Mouse (Mus musculus) heart, adult 18-20 months (tissue): Measurements from ENCODE around the gene Mybph. TPM values are rescaled to one million over a fixed set of nuclear protein-coding genes. Genes with fewer than 3 reads are reported as not detected.
"Not testable (repeated sequence)": the region's sequence is repeated elsewhere in the genome, so short reads cannot be mapped to it uniquely, and the experiment has no call there.

Experiments
- DNase-seq, 2 experiments: peaks; one replicate each; pipeline ENCODE4 v3.0.0; 2021 to 2022; ENCODE audit warnings: mixed read lengths in 1 of 2
- total RNA-seq, 2 experiments: library from RNA; stranded (reverse); gene quantifications; 2 replicates each; pipeline ENCODE4 v1.2.3; 2021

The Mybph gene
- total RNA-seq, 2 experiments from 2014 or later = not detected

DNA sequence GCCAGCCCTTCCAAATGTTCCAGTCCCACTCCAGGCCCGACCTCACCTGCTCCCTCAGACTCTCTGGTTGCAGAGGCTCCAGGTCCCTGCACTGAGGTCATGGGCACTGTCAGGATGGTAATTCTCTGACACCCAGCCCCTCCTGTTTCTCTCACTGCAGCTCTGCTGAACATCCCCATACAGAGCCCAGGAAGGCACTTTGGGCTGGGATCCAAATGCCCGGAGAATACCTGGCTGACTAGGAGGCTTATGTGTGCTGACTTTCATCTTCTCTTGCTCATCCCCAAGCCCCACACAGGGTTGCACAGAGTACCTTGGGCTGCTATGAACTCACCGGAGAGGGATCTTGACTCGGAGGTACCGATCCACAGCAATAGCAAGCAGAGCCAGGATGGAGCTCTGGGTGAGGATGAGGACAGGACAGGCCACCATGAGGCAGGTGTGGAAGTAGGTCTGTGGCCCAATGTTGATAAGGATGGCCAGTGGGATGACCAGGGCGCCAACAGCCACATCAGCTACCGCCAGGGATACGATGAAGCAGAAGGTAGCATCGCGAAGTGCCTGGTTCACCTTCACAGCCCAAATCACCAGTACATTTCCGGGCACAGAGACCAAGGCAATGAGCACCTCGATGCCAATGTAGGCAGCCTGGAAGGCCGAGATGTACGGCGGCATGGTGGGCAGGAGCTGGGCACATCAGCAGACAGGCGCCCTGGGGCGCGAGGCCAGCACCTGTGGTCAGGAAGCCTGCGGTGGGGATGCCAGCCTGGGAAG is 40.6 kb downstream of the Mybph start:
- DNase-seq = peak in 1 of 2 experiments; percentile 38

DNA sequence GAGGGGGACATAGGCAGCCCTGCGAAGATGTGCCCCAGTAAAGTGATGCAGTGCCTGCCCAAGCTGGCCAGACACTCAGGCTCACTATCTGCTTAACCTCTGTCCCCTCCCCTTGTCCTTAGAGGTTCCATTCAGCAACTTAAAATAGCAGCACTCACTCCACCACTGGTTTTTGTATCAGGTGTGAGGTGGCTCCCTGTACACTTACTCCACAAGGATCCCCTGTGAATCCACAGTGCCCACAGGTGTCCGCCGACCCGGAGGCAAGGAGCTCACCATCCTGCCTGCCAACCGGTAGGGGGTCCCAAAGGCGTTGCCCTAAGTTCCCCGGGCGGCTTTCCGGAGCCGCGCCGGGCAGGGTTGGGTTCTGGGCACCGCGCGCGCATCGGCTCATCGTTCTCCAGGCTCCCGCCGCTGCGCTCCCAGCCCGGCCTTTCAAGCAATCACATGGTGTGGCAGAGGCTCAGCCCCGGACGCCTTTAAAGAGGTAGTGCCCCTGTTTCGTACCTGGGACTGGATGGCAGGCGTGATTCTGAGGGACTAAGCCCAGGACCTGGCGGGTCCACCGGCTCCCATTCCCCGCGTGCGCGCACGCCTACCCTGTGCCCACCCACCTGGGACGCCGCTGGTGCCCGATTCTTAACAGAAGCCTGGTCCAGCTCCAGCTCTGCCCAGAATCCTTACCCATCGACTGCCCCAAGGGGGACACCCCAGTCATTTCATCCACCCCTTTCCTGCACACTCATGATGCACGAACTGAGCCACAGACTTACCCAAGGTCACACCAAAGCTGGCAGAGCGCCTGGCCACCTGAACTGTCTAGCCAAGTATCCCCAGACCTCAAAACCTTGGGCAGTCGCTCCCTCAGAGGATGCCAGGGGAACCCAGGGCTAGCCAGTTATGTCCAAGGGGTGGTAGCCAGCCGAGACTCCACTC is 41.5 kb downstream of the Mybph start:
- peak; percentile 54 to 71 for DNase-seq

DNA sequence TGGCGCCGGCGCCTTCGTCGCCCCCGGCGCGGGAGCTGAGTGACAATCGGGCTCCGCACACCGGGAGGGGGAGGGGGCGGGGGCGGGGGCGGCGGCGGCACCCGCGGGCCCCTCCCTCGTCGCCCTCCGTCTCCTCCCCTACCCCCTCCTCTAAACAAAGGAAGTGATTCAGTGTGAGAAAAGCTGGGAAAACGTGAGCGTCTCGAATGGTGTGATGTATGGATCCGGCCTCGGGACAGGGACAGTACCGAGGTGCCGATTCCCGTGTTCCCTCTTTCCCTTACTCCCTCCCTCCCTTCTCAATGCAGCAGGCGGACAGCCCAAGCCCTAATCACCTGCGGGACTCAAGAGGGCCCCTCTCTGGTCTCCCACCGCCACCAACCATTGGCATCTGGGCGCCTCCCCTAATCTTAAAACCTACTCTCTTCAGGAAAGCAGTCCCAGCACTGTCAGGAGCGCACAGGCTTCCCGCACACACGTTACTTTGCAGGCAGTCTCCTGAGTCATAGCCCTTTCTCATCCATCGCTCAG is 42.2 kb downstream of the Mybph start, which contains the start of gene Adora1:
Gene Adora1 (minus strand): TSS at position 41 of the 531 bp plus-strand sequence.
- peak in 1 of 2 experiments; percentile 31 for DNase-seq

DNA sequence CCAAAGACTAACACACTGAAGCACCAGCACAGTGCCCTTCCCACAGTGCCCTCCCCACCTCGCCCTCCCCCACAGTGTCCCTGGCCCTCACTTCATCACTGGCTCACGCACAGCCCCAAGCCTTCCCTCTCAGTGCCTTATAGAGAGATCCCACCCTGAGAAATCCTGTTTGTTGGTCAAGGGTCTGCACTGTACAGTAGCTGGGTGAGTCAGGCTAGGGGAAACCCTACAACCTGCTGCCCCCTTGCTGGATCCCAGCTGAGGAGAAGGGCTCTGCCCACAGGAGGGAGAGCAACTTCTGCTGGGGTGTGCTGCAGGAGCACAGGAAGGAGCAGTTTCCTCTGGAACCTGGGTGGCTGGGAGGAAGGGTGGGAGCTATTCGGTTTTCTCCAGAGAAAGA is 42.9 kb downstream of the Mybph start:
- no peak for DNase-seq

DNA sequence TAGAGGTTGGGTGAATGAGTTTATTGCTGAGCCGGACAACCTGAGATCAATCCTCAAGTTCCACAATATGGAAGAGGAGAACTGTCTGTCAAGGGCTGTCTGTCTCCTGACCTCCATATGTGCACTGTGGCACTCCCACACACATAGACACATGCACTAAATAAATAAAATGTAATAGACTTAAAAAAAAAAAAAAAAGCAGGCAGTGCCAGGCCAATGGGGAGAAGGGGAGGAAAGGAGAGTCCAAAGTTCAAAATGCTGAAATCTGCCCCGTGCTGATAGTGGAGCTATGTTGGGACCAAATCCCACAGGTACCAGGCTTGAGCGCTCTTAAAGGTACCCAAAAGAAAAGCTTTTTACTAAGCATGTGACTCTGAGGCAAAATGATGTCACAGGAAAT is 44.2 kb downstream of the Mybph start:
- no peak for DNase-seq

DNA sequence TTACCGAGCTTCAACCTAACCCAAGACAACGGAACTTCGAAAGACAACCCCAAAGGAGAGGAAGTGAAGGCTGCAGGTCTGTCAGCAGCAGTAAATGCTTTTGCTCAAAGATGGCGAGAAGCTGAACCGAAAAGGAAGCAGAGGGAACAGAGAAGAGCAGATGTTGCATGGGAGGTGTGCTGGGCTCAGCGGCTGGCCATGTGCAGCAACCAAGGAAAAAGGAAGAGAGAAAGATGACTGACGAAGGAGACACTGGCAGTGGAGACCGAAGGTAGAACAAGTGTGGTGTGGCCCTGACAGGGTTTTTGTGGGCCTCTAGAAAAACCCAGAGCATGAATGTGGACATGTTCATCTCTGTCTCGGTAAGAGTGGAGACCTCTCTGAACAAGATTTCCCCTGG is 47.5 kb downstream of the Mybph start:
- DNase-seq = no peak

DNA sequence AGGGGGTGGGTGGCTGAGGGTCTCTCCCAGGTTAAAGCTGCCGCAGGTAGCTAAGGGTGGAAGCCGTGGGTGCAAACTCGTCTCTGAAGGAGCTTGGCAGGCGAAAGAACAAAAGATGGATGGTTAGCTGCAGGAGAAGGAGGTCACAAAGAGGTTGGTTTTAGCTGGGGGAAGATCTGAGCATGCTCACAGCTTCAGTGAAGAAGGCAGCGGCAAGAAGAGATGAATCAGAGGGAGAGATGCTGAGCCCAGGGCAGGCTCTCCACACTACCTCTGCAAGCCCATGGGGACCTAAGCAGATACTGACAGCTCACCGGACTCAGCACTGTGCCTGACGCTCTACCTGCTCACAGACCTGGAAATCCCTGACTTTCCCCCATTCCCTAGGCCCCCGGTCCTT is 48.0 kb downstream of the Mybph start:
- no peak for DNase-seq

DNA sequence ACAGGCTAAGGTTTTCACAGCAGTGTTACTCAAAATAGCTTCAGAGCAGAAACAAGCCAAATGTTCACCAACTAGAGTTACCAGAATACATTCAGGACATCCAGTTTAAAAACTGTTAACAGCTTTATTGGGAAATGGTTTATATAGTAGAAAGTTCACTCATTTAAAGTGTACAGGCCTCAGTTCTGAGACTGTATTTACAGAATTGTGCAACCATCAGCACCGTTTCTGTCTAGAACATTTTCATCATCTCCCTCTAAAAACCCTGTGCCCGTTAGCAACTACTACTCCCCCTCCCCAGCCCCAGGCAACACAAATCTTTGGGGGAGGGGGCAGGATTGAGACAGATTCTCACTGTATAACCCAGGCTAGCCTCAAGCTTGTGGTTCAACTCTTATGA is 49.0 kb downstream of the Mybph start:
- DNase-seq = no peak

DNA sequence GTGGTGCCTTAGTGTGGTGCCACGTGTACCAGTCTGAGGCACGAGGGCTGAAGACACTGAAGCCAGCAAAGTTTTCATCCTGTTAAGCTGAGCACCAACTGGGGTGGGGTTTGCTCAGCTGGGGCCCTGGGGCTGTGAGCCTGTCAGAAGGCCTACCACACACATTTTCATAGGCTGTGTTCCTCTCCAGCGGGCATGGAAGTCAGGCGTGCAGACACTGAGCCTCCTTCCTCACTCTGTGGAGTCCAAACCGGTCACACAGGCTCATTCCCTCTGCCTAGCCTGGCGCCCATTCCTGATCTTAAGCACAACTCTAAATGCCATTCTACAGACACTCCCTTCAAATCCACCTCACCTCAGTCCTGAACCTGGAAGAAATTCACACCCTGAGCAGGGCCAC is 50.3 kb downstream of the Mybph start:
- DNase-seq = no peak

DNA sequence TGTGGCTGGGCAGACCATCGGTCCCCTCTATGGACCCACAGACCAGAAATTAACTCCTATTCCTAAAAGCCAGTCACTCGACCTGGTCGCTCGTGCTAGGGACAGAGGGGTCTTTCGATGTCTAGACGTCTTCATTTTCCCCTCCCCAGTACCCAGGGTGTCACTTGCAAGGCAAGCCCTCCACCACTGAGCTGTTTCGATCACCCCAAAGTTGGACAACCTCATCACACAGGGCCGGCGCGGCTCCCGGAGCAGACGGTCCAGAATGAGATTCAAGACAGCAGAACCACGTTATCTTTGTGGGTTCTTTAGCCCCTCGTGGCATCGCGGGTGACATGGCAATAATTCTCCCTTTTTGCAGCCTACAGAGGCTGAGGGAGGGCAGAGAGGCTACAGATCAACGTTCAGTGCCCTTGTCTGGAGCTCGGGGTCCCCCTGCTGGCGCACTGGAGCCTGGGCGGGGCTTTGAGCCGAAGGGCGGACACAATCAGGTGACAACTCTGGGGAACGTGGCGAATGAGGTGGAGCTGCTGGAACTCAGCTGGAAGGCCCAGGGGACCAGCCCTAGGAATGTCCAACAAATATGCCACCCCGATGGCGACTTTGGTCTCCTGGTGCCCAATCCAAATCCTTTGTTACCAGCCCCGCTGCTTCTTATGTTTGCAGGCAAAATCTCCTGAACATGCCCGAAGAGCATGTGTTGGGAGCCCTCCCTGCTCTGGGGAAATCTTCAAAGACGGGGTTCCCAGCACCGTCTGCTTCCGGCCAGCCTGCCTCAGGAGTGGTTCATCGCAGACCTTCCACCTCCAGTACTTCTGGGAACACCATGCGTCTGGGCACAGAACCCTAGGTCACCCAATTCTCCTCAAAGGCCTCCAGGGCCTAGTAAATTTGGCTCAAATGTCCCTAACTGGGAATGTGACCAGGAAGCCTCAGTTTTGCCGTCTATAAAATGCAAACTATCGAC is 51.0 kb downstream of the Mybph start:
- DNase-seq = peak; percentile 87 to 96

DNA sequence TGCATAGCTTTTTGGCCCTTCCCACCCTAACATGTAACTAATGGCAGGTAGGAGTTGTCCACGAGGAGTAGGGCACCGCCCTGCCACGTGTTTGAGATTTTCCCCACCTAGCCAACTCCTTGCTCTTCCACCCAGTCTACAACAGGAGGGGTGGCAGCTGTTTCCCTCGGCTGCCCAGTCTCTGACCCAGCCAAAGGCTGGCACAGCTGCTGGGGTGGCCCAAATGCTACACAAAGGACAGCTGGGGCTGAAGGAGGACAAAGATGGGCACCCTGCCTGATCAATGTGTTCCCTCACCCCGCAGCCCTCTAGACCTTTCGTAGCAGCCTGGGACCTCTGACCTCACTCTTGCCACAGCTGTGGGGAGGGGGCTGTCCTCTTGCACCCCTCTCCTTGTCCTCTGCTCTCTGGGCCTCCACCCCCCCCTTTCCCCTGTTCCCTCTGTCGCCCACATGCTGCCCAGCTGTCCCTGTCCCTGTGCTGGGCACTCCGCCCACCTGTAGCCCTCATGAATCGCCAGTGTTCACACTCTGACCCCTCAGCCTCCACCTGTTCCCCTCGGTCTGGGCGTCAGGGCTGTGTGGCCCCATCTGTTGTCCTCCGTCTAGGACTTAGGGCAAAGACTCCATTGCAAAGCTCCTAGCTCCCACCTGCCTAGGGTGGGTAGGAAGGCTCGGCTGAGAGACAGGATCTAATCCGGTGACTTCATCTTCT is 51.9 kb downstream of the Mybph start:
- no peak for DNase-seq

DNA sequence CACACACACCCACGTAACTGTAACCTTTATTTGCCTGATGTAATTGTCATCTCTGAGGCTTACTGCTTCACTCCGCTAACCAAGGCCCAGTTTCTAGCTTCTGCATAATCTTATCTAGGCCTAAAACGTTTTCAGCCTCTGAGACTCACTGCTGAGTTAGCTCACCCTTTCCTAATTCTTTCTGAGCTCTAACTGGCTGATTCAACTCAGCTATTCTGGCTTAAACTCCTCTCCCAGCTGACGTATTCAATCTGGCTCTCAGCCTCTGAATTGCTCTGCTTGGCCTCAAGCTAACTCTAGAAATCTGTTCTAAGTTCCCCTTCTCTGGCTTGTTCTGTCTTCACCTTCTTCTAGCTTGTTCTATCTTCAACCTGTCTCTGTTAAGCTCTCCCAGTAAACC is 53.3 kb downstream of the Mybph start:
- peak; percentile 60 to 65 for DNase-seq

DNA sequence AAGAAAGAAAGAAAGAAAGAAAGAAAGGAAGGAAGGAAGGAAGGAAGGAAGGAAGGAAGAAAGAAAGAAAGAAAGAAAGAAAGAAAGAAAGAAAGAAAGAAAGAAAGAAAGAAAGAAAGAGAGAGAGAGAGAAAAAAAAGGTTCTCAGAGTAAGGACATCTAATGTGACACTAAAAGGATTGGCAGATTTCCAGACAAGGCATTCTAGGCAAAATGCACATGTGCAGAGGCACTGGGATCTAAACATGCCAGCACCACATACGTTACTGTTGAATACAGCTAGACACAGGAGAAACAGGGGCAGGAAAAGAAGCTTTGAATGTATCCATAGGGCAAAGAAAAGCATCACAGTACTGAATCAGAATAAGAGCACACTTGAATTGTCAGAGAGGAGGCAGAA is 56.4 kb downstream of the Mybph start:
- not testable (repeated sequence) for DNase-seq

Other genes starting within 250 kb of the Mybph start
- gene Fmod, start 156.2 kb upstream of the Mybph start, total RNA-seq = 1 to 10 TPM; 6.2 to 9.3 TPM
- gene Btg2, start 114.3 kb upstream of the Mybph start, total RNA-seq = 10 to 100 TPM; 31.1 to 32.0 TPM
- gene Chit1, start 82.2 kb upstream of the Mybph start, total RNA-seq = not detected
- 1 to 10 TPM in 1 of 2 experiments, under 1 TPM in 1; 0.42 to 1.0 TPM for gene Chil1, start 11.3 kb upstream of the Mybph start, total RNA-seq
- gene Adora1, start 42.0 kb downstream of the Mybph start, total RNA-seq = 10 to 100 TPM in 1 of 2 experiments, 1 to 10 TPM in 1; 7.1 to 12.8 TPM
- not detected for gene Myog, start 96.5 kb downstream of the Mybph start, total RNA-seq
- 1 to 10 TPM; 1.1 to 1.5 TPM for gene Ppfia4, start 139.5 kb downstream of the Mybph start, total RNA-seq
- 10 to 100 TPM; 11.1 to 14.2 TPM for gene Tmem183a, start 168.5 kb downstream of the Mybph start, total RNA-seq
- gene 4933406M09Rik, start 192.5 kb downstream of the Mybph start, total RNA-seq = not detected
- 10 to 100 TPM; 27.4 to 28.0 TPM for gene Cyb5r1, start 212.1 kb downstream of the Mybph start, total RNA-seq
- 100 to 1,000 TPM; 126 to 129 TPM for gene Adipor1, start 221.9 kb downstream of the Mybph start, total RNA-seq